Mouse (Mus musculus) right cerebral cortex, postnatal 4 days (tissue): ENCODE measurements around the gene Dtx2.

Experiments
- DNase-seq: peaks from one replicate; pipeline ENCODE4 v3.0.0-alpha.2; 2022

Dtx2 gene

DNA sequence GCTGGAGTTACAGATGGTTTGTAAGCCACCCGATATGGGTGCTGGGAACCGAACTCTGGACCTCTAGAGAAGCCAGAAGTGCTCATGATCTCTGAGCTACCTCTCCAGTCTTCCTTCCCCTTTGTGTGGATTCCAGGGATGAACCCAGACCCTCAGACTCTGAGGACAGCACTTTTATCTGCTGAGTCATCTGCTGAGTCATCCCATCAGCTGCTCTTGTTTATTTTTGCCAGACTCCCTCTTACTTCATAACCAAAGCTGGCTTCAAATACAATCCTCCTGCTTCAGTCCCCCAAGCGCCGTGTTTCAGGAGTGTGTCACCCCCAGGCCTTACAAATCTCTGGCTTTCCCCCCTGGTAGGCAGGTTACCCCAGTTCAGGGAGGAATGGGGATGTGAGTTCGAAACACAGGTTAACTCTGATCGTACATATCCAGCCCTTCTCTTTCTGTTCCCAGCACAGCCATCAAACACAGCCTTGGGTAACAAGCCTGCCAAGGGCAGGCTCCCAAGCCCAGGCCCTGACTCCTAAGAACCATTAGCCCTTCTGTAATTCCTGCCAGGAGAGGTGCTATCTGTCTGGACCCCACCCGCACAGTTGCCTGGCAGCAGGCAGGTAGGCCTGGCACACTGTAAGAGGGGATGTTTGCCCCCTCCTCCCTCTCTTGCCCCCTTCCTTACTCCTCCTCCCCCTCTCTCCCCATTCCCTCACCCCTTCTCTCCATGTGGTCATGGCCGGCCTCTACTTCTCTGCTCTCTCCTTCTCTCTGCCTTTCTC, 18.5 kb upstream of the Dtx2 start:
- no peak for DNase-seq

DNA sequence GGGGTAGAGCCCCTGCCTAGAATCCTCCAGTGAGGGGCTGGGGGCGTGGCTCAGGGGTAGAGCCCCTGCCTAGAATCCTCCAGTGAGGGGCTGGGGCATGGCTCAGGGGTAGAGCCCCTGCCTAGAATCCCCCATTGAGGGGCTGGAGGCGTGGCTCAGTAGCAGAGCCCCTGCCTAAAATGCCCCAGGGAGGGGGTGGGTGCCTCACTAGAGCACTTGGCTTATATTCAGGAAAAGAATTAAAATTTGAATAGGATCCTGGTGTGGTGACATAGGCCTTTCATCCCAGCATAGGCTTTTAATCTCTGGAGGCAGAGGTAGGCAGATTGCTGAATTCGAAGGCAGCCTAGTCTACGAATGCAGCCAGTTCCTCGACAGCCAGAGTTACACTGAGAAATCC, 15.2 kb upstream of the Dtx2 start:
- no peak for DNase-seq

GRCm38 (mm10) chr5:135979904-135980303, 14.7 kb upstream of the Dtx2 start, which contains the start of gene Zp3:
Gene Zp3, plus strand, starts transcription at chr5:135980099.
- DNase-seq, result no peak

DNA sequence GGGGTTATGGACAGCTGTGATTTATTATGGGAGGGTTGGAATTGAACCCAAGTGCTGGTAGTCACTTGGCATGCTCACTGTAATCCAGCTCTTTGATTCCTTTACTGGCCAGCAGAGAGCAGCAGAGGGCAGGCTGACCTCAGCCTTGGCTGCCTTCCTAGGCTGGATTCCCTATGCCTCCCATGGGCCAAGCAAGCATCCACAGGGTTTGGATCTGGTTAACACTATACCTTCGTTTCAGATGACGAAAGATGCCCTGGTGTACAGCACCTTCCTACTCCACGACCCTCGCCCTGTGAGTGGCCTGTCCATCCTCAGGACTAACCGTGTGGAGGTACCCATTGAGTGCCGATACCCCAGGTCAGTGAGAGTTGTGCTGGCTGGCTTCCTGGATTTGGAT, 12.2 kb upstream of the Dtx2 start:
- DNase-seq, result peak; percentile 33

- DNase-seq, result no peak
These were observed 10.0 kb upstream of the Dtx2 start for GRCm38 (mm10) chr5:135984546-135985044.

- peak; percentile 16 for DNase-seq
These were observed 7.4 kb upstream of the Dtx2 start for GRCm38 (mm10) chr5:135987248-135987647.

DNA sequence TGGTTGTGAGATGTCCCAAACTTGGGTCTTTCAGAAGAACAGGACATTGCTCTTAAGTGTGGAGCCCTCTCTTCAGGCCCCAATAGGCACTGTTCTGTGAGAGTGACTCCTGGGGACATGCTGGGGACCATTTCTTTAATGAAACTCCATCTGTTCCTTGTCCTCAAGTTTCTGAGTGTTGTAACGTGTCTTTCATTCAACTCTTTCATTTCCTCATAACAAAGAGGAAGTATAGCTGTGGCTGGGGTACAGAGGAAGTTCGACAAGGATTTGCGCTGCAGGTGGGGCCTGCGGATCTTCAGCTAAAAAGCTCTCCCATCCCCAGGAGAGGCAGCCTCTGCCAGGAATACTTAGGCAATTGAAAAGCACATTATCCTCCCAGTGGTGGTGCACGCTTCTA, 4.0 kb upstream of the Dtx2 start:
- no peak for DNase-seq

DNA sequence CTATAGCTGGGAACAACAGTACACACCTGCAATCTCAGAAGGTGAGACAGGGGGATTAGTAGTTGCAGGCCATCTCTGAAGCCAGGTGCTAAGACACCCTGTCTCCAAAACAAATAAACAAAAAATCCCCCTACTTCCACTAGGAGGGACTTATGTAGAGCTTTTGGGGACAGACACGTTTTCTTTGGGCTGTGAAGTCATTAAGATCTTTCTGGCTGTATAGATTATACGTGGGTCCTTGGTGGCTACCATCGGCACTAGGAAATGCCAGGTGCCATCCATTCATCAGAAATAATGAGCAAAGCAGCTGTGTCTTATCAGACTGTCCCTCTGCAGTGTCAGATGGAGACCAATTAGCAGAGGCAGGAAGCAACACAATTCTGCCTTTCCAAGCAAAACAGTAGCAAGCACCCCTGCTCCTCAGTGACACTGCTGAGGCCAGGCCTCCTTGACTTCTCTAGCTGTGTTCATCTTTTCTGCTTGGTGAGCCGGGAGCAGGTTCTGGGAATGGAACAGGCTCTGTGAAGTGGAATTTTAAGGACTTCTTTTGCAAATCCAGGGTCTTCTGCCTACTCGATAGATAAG, 1.1 kb upstream of the Dtx2 start:
- DNase-seq, result no peak

- DNase-seq, result no peak
These were observed 270 bp upstream of the Dtx2 start for GRCm38 (mm10) chr5:135994335-135994724.

DNA sequence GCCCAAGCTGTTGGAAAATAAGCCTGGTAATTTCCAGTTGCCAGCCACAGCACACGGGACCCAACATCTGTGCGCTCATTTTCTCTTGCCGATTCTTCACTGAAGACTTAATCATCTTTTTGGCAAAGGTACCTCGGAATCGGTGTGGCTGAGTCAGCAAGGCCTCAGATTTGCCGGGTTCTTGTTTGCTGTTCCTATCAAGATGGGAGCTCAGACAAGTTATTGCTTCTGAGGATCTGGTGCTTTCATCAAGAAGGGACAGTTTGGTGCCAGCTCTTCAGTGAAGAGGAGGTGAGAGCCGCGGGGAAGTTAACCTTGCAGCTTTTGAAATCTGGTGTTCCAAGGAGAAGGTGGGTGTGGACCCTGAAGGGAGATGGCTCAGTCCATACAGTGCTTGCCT, 1.6 kb downstream of the Dtx2 start:
- no peak for DNase-seq

DNA sequence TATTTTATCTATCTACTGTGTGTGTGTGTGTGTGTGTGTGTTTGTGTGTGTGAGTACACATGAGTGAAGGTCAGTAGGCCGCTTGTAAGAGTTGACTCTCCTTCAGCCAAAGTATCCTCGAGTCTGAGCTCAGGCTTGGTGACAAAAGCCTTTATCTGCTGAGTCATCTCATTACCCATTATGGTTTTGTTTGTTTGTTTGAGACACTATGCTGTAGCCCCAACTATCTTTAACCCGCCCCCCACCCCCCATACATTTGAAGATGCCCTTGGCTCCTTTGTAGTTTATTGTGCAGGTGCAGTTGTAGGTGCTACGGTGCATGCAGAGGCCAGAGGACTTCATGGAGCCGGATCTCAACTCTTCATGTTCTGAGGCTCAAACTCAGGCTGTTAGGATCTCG, 6.6 kb downstream of the Dtx2 start:
- no peak for DNase-seq

GRCm38 (mm10) chr5:136002325-136002724, 7.7 kb downstream of the Dtx2 start:
- DNase-seq, result no peak

- DNase-seq, result no peak
These were observed 8.2 kb downstream of the Dtx2 start for GRCm38 (mm10) chr5:136002751-136003151.

- no peak for DNase-seq
These were observed 9.9 kb downstream of the Dtx2 start for GRCm38 (mm10) chr5:136004537-136004936.

- no peak for DNase-seq
These were observed 13.1 kb downstream of the Dtx2 start for GRCm38 (mm10) chr5:136007745-136008144.

- no peak for DNase-seq
These were observed 20.3 kb downstream of the Dtx2 start for GRCm38 (mm10) chr5:136014877-136015276.

DNA sequence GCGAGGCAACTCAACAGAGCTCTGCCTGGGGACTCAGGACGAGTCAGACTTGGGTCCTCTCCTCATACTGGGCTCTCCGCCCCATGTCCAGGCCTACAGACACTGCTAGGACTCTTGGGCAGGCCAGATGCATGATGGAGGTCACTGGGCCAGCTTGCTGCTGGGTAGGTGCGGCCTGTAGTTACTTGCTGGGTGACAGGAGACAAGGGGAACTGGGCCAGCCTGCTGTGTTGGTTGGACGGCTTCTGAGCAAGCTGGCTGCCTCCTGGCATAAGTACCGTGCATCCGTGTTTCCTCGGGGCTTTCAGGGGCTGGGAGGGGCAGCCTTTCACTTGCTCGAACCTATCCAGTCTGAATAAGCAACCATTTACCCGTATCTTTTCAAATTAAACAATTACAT, 21.0 kb downstream of the Dtx2 start:
- DNase-seq, result no peak

GRCm38 (mm10) chr5:136016014-136016876, 21.6 kb downstream of the Dtx2 start:
- DNase-seq, result peak; percentile 49

DNA sequence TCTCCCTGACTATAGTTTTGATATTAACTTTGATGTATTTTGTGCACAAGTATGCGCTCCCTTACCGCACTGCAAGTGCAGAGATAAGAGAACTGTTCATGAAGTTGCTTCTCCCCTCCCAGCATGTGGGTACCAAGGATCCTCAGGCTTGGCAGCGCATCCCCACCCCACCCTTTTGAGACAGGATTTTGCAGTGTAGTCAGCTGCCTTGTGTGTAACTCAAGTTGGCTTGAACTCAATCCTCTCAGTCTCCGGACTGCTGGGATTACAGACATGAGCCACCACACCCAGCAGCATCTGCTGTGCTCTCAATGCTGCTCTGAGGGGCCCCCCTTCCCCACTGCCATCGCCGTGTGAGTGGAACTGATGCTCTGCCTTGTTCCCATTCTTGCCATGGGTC, 22.7 kb downstream of the Dtx2 start:
- DNase-seq, result no peak

DNA sequence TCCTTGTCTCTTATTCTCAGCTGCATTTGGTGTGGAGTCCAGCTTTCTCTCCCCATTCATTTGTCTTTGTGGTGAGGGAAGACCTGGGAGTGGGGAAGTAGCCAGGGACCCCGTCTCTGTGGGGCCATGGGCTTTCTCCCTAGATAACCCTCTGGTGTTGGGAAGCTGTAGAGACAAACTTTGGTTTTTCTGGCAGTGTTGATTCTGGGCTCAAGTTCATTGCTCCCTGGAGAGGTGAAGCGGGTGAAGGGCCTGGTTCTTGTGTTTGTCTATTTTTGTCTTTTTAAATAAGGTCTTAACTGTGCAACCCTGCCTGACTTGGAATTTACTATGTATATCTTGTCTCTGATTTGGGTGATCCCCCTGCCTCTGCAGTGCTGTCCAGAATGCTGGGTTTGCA, 24.1 kb downstream of the Dtx2 start:
- DNase-seq, result no peak

DNA sequence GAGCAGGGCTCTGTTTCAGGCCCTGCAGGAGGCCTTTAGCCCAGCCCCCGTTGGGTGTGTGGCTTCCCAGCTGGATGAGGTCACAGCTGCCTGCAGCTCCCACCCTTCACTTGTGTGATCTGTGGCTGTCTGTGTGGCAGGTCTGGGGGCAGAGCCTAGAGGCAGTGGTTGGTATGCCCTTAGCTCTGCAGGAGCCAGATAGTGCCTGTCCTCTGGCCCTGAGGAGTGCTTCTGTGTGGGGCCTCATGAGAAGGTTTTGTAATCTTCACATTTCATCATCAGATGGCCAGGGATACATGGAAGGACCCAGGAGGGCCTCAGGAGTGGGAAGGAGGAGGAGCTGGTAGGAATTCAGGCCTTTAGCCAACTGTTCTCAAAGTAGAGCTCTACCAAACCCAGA, 25.3 kb downstream of the Dtx2 start:
- DNase-seq, result no peak

GRCm38 (mm10) chr5:136025712-136026111, 31.1 kb downstream of the Dtx2 start:
- DNase-seq, result no peak

DNA sequence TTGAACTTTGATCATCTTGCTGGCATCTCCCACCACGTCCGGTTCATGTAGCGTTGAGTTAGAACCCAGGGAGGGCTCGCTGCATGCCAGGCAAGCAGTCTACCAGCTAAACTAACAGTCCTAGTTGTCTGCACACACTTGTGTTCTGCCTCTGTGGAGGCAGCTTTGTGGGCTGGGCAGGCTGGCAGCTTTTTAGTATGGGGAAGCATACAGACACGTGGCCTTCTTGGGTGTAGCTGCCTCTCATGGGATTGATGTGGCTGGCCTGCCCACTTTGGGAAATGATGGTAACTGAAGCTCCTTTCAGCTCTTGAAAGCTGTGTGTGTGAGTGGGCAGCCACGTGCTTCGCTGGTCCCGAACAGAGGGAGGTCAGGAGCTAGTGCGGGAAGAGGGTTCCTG, 32.3 kb downstream of the Dtx2 start:
- no peak for DNase-seq
